ENCODE assay signal across 21 mouse cellular contexts in genomic region chr2:154769930-154770329, GRCm38 (mm10). TPM values are rescaled to one million over a fixed set of nuclear protein-coding genes. Genes with fewer than 3 reads are reported as not detected.
DNase-seq lines count a peak whose midpoint lies in the region; ATAC-seq lines count a peak whose summit lies in the region.
"Had no signal": no experiment of that assay in that cellular context is flagged by ENCODE, and none has a peak within 500 bp of the region (broad histone marks: within the 10 kb centered on the region; RNA-seq: fewer than 3 reads in every experiment).

Gene Gm14214 (minus strand): TSS chr2:154770030.

- no peak within 1 kb of the TSS for H3K4me2 ChIP-seq in hindbrain, embryonic 14.5 days (replicated peaks)
- no peak within 1 kb of the TSS for H3K4me2 ChIP-seq in hindbrain, embryonic 11.5 days (replicated peaks; ENCODE audit: low read depth, low read length)
- no peak within 1 kb of the TSS for H3K4me2 ChIP-seq in liver, embryonic 13.5 days
- no peak within 1 kb of the TSS for H3K4me2 ChIP-seq in liver, embryonic 11.5 days

- no peak within 1 kb of the TSS for H3K4me3 ChIP-seq in hindbrain, embryonic 14.5 days (replicated peaks; ENCODE audit: low read length)
- no peak within 1 kb of the TSS for H3K4me3 ChIP-seq in hindbrain, embryonic 11.5 days (ENCODE audit: low read depth, low read length)
- no peak within 1 kb of the TSS for H3K4me3 ChIP-seq in liver, embryonic 13.5 days (replicated peaks)
- no peak within 1 kb of the TSS for H3K4me3 ChIP-seq in liver, embryonic 11.5 days (ENCODE audit: low read depth, low read length)

- ATAC-seq in hindbrain, embryonic 14.5 days (ENCODE audit: low FRiP score), result no peak
- no peak for ATAC-seq in hindbrain, embryonic 11.5 days (ENCODE audit: low FRiP score)
- no peak for ATAC-seq in liver, embryonic 13.5 days (ENCODE audit: low read depth)
- ATAC-seq in liver, embryonic 11.5 days (replicated peaks; ENCODE audit: low FRiP score), result no peak
- ATAC-seq: activated CD4-positive, CD25-positive, alpha-beta regulatory T cell, adult 4 months; CD4-positive, CD25-positive, alpha-beta regulatory T cell, adult 4 months; Patski had no signal

- DNase-seq in hindbrain, embryonic 14.5 days (ENCODE audit: low spot score), result no peak
- DNase-seq in hindbrain, embryonic 11.5 days (ENCODE audit: low spot score), result no peak
- DNase-seq in liver, embryonic 13.5 days, result no peak
- DNase-seq in liver, embryonic 11.5 days (ENCODE audit: low spot score), result no peak
- DNase-seq: adrenal gland, adult 2 months; adrenal gland, adult 8-10 months; adrenal gland, postnatal 10 days; adrenal gland, postnatal 14 days; adrenal gland, postnatal 25 days; adrenal gland, postnatal 36 days; B cell, adult 2 months; cerebellum, adult 11 months; cerebellum, adult 11-12 months; cerebellum, adult 18-20 months had no signal

- H3K9me3 ChIP-seq in hindbrain, embryonic 14.5 days (ENCODE audit: control insufficient read depth, low read length), result no peaks in the 10 kb centered on the region
- no peaks in the 10 kb centered on the region for H3K9me3 ChIP-seq in hindbrain, embryonic 11.5 days (ENCODE audit: control insufficient read depth, low read length)
- 0 out of 2 replicates have a peak, but pooled peaks cover 4% of the 10 kb centered on the region for H3K9me3 ChIP-seq in liver, embryonic 13.5 days (replicated peaks)
- H3K9me3 ChIP-seq in liver, embryonic 11.5 days (ENCODE audit: control insufficient read depth, low read length), result no peaks in the 10 kb centered on the region

- no peaks in the 10 kb centered on the region for H3K27me3 ChIP-seq in hindbrain, embryonic 14.5 days (ENCODE audit: control insufficient read depth, insufficient read depth, low read length)
- H3K27me3 ChIP-seq in hindbrain, embryonic 11.5 days (ENCODE audit: control insufficient read depth, insufficient read depth, low read length), result no peaks in the 10 kb centered on the region
- no peaks in the 10 kb centered on the region for H3K27me3 ChIP-seq in liver, embryonic 13.5 days
- H3K27me3 ChIP-seq in liver, embryonic 11.5 days (replicated peaks; ENCODE audit: control insufficient read depth, insufficient read depth, low read length), result no peaks in the 10 kb centered on the region
- H3K27me3 ChIP-seq: CH12.LX, Patski had no signal

- H3K36me3 ChIP-seq in hindbrain, embryonic 14.5 days (replicated peaks; ENCODE audit: control insufficient read depth, insufficient read depth), result no peaks in the 10 kb centered on the region
- no peaks in the 10 kb centered on the region for H3K36me3 ChIP-seq in hindbrain, embryonic 11.5 days (ENCODE audit: control insufficient read depth, insufficient read depth, low read length)
- H3K36me3 ChIP-seq in liver, embryonic 13.5 days, result no peaks in the 10 kb centered on the region
- no peaks in the 10 kb centered on the region for H3K36me3 ChIP-seq in liver, embryonic 11.5 days (ENCODE audit: control insufficient read depth, insufficient read depth, low read length)
- H3K36me3 ChIP-seq: G1E had no signal

- no peaks in the 10 kb centered on the region for H3K4me1 ChIP-seq in hindbrain, embryonic 14.5 days (replicated peaks; ENCODE audit: control insufficient read depth, insufficient read depth, low read length)
- H3K4me1 ChIP-seq in hindbrain, embryonic 11.5 days (replicated peaks; ENCODE audit: control insufficient read depth, insufficient read depth, low read length), result no peaks in the 10 kb centered on the region
- peaks cover 26% of the 10 kb centered on the region for H3K4me1 ChIP-seq in liver, embryonic 13.5 days (replicated peaks)
- peaks cover 8% of the 10 kb centered on the region for H3K4me1 ChIP-seq in liver, embryonic 11.5 days (replicated peaks; ENCODE audit: control insufficient read depth, insufficient read depth, low read length)

- no peak within 1 kb of the TSS for H3K27ac ChIP-seq in hindbrain, embryonic 14.5 days
- H3K27ac ChIP-seq in hindbrain, embryonic 11.5 days (ENCODE audit: low read depth, low read length), result no peak within 1 kb of the TSS
- H3K27ac ChIP-seq in liver, embryonic 13.5 days, result 0 out of 2 replicates have a peak within 1 kb of the TSS, but pooled peaks have one; percentile 13
- H3K27ac ChIP-seq in liver, embryonic 11.5 days (ENCODE audit: low read depth, low read length), result no peak within 1 kb of the TSS

- 0 out of 2 replicates have a peak within 1 kb of the TSS, but pooled peaks have one; percentile 5 for H3K9ac ChIP-seq in hindbrain, embryonic 14.5 days
- no peak within 1 kb of the TSS for H3K9ac ChIP-seq in hindbrain, embryonic 11.5 days (ENCODE audit: low read depth, low read length)
- 0 out of 2 replicates have a peak within 1 kb of the TSS, but pooled peaks have one; percentile 6 for H3K9ac ChIP-seq in liver, embryonic 13.5 days
- no peak within 1 kb of the TSS for H3K9ac ChIP-seq in liver, embryonic 11.5 days (ENCODE audit: low read depth, low read length)

RNA-seq across cellular contexts. Expression of gene Gm14214, which starts in this region (rescaled TPM):
- polyA plus RNA-seq in hindbrain, embryonic 14.5 days (2014; fragmentation: Nextera tagmentation; extraction: Ambion mirVana), result not detected in 2 replicates
- not detected in 2 replicates for polyA plus RNA-seq in hindbrain, embryonic 11.5 days (2014; fragmentation: Nextera tagmentation; extraction: Ambion mirVana)
- not detected in 2 replicates for polyA plus RNA-seq in liver, embryonic 13.5 days (2015; fragmentation: Nextera tagmentation; extraction: Ambion mirVana)
- not detected in 2 replicates for polyA plus RNA-seq in liver, embryonic 11.5 days (2014; fragmentation: Nextera tagmentation; extraction: Ambion mirVana)
- polyA plus RNA-seq: adrenal gland, adult 2 months; brain, embryonic 14.5 days; C2C12; CD4-positive, CD25-positive, alpha-beta regulatory T cell, adult 4 months; G1E; Patski had no signal

Comparison
In these comparisons a context has a peak if more than half of its experiments do, and no peak if none do; other contexts are left out.
1. H3K9ac ChIP-seq: peak in hindbrain, embryonic 14.5 days (single experiment) and liver, embryonic 13.5 days (single experiment); none in hindbrain, embryonic 11.5 days (single experiment) and liver, embryonic 11.5 days (single experiment).